Mouse (Mus musculus) ES-Bruce4 (cell line): ENCODE measurements around the gene Gm44965. TPM values are rescaled to one million over a fixed set of nuclear protein-coding genes. Genes with fewer than 3 reads are reported as not detected.

Experiments
- H3K27ac ChIP-seq: 2 replicates; pipeline ENCODE4 v1.5.1; 2012; ENCODE audit warnings: low read length, inconsistent platforms; ENCODE audit not compliant: insufficient read depth
- H3K27me3 ChIP-seq: 2 replicates; pipeline ENCODE4 v1.6.1; 2012; ENCODE audit warnings: mild to moderate bottlenecking, low read length, inconsistent platforms; ENCODE audit not compliant: control insufficient read depth, poor library complexity, insufficient read depth, severe bottlenecking
- H3K36me3 ChIP-seq: 2 replicates; pipeline ENCODE4 v1.6.1; 2012; ENCODE audit warnings: inconsistent platforms, mild to moderate bottlenecking, low read length, moderate library complexity; ENCODE audit not compliant: control insufficient read depth, poor library complexity, insufficient read depth, severe bottlenecking
- H3K4me1 ChIP-seq: one replicate; pipeline ENCODE4 v1.8.1; 2011; ENCODE audit warnings: low read length; ENCODE audit not compliant: control insufficient read depth, insufficient read depth
- H3K4me3 ChIP-seq: 2 replicates; pipeline ENCODE4 v1.5.1; 2011; ENCODE audit warnings: low read depth, mild to moderate bottlenecking, low read length
- H3K9ac ChIP-seq: 2 replicates; pipeline ENCODE4 v1.6.1; 2012; ENCODE audit warnings: low read depth, mild to moderate bottlenecking, inconsistent platforms; ENCODE audit not compliant: poor library complexity, severe bottlenecking
- H3K9me3 ChIP-seq: replicated peaks from 2 replicates; pipeline ENCODE4 v1.6.1; 2012; ENCODE audit warnings: mild to moderate bottlenecking, low read length, inconsistent platforms; ENCODE audit not compliant: control insufficient read depth, poor library complexity, insufficient read depth, severe bottlenecking
- CTCF ChIP-seq: IDR thresholded peaks from one replicate; pipeline ENCODE4 v1.8.1; 2011; ENCODE audit warnings: low read depth, low read length
- EP300 ChIP-seq: IDR thresholded peaks from 2 replicates; pipeline ENCODE4 v1.6.1; 2011; ENCODE audit warnings: low read depth, low read length; ENCODE audit not compliant: insufficient read depth
- POLR2A ChIP-seq: IDR thresholded peaks from one replicate; pipeline ENCODE4 v1.8.1; 2011; ENCODE audit warnings: low read length; ENCODE audit not compliant: insufficient read depth
- polyA plus RNA-seq: library from polyadenylated mRNA; stranded (reverse); fragments of >200 nt; gene quantifications from 2 replicates; pipeline ENCODE4 v1.2.4, GENCODE M21; 2011; ENCODE audit warnings: low read depth; ENCODE audit not compliant: missing spikeins, insufficient read depth, insufficient read length

The Gm44965 gene
- polyA plus RNA-seq, 1 experiment, result not detected

GRCm38 (mm10) chr6:48553819-48554218, 39.9 kb upstream of the Gm44965 start:
- TF ChIP-seq POLR2A, result no peak
- TF ChIP-seq CTCF, result no peak
- no peak for TF ChIP-seq EP300
- no peaks in the 10 kb centered on the region for H3K9me3 ChIP-seq
- H3K4me1 ChIP-seq, result no peaks in the 10 kb centered on the region
- H3K27me3 ChIP-seq, result no peaks in the 10 kb centered on the region
- no peak overlapping the region for H3K4me3 ChIP-seq
- H3K9ac ChIP-seq, result no peak overlapping the region
- H3K27ac ChIP-seq, result no peak overlapping the region
- no peaks in the 10 kb centered on the region for H3K36me3 ChIP-seq

GRCm38 (mm10) chr6:48554280-48555103, 39.2 kb upstream of the Gm44965 start, which contains the start of gene Lrrc61:
TSS of gene Lrrc61 (plus strand) at chr6:48554796.
- Histone ChIP-seq H3K36me3 (no peaks in the 10 kb centered on the region), H3K27ac (peak within 1 kb of the TSS; percentile 69), H3K4me3 (peak within 1 kb of the TSS; percentile 90), H3K4me1 (no peaks in the 10 kb centered on the region), H3K9me3 (no peaks in the 10 kb centered on the region), H3K9ac (peak within 1 kb of the TSS; percentile 56), H3K27me3 (no peaks in the 10 kb centered on the region)
- TF ChIP-seq CTCF (no peak), EP300 (peak; percentile 63; the same call in 1 of the 2 replicates)

- H3K4me1 ChIP-seq, result no peaks in the 10 kb centered on the region
- no peaks in the 10 kb centered on the region for H3K36me3 ChIP-seq
- no peaks in the 10 kb centered on the region for H3K9me3 ChIP-seq
- TF ChIP-seq POLR2A, result no peak
- no peak for TF ChIP-seq EP300
- TF ChIP-seq CTCF, result no peak
- H3K4me3 ChIP-seq, result peak overlapping the region; percentile 90
- H3K9ac ChIP-seq, result peak overlapping the region; percentile 56
- H3K27ac ChIP-seq, result peak overlapping the region; percentile 69
- no peaks in the 10 kb centered on the region for H3K27me3 ChIP-seq
Observed at GRCm38 (mm10) chr6:48555104-48555890, 38.4 kb upstream of the Gm44965 start.

- no peak overlapping the region for H3K9ac ChIP-seq
- H3K27ac ChIP-seq, result no peak overlapping the region
- H3K9me3 ChIP-seq, result no peaks in the 10 kb centered on the region
- no peaks in the 10 kb centered on the region for H3K36me3 ChIP-seq
- TF ChIP-seq CTCF, result no peak
- TF ChIP-seq POLR2A, result no peak
- H3K4me1 ChIP-seq, result no peaks in the 10 kb centered on the region
- H3K4me3 ChIP-seq, result no peak overlapping the region
- no peaks in the 10 kb centered on the region for H3K27me3 ChIP-seq
Observed at GRCm38 (mm10) chr6:48555956-48556355, 37.8 kb upstream of the Gm44965 start.

- no peaks in the 10 kb centered on the region for H3K36me3 ChIP-seq
- H3K4me3 ChIP-seq, result no peak overlapping the region
- no peak overlapping the region for H3K27ac ChIP-seq
- no peaks in the 10 kb centered on the region for H3K4me1 ChIP-seq
- H3K9me3 ChIP-seq, result no peaks in the 10 kb centered on the region
- no peak overlapping the region for H3K9ac ChIP-seq
- TF ChIP-seq POLR2A (no peak), CTCF (no peak), EP300 (no peak)
- H3K27me3 ChIP-seq, result no peaks in the 10 kb centered on the region
Observed at GRCm38 (mm10) chr6:48565693-48566310, 27.9 kb upstream of the Gm44965 start.
